Mouse (Mus musculus) cerebellum, postnatal 10 days (tissue): ENCODE data around the gene Olfr521.
A peak's percentile ranks its signal among the peaks of the same experiment; 100 is the strongest.
"Not testable (repeated sequence)": the region's sequence is repeated elsewhere in the genome, so short reads cannot be mapped to it uniquely, and the experiment has no call there.

ENCODE experiments used
- DNase-seq, 2 experiments: peaks; one replicate each; pipeline ENCODE4 v3.0.0; 2021; ENCODE audit warnings: mixed read lengths in 2 of 2

The Olfr521 gene

DNA sequence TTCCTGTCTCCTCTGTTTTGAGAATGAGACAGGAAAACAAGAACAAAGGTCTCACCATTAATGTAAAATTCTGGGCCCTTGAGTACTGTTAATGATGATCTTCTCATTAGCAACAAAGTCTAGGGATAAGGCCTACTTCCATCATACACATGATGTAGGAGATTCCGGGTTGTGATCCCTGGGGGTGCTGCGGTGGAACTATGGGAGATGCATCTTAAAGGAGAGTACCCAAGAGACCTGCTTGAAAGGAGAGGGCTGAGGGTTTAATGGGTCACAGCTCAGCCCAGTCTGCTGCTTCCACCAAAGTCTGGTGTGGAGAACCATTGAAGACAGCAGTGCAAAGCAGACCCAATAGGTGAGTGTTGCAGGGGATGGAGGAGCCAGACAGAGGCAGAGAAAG is at the start of gene Olfr521:
Olfr521 (plus strand) TSS at position 301 of the 400 bp plus-strand sequence.
- DNase-seq = no peak

- no peak for DNase-seq
Measured at GRCm38 (mm10) chr7:99716536-99716935, 46.8 kb upstream of the Olfr521 start.

GRCm38 (mm10) chr7:99729973-99730372 is 33.3 kb upstream of the Olfr521 start, which contains the start of gene Olfr520:
TSS of gene Olfr520 (plus strand) at chr7:99730273.
- DNase-seq = no peak

DNA sequence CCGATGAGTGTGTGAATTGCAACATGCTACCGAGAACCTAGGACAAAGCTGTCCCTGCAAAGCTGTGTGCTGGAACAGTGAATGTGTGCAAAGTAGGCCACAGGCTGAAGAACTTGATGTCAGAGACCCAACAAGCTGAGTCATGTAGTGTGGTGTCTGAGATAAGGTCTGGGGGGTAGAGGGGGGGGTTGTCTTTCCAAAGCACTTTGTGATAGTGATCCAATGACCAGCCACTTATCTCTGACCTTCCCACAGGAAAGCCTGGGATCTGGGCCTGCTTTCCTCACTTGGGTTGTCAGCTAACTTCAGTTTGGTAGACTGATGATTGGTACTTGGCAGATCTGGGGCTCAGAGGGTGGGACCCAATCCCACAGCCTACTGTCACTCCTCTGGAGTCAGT is 28.7 kb upstream of the Olfr521 start:
- DNase-seq = no peak

DNA sequence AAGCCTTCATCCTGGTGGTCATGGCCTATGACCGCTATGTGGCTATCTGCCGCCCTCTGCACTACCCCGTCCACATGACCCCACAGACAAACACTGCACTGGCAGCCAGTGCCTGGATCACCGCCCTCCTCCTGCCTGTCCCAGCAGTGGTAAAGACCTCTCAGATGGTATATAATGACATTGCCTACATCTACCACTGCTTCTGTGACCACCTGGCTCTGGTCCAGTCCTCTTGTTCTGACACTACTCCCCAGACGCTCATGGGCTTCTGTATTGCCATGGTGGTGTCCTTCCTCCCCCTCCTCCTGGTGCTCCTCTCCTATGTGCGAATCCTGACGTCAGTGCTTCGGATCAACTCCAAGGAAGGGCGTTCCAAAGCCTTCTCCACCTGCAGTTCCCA is 27.8 kb upstream of the Olfr521 start:
- DNase-seq = not testable (repeated sequence)

DNA sequence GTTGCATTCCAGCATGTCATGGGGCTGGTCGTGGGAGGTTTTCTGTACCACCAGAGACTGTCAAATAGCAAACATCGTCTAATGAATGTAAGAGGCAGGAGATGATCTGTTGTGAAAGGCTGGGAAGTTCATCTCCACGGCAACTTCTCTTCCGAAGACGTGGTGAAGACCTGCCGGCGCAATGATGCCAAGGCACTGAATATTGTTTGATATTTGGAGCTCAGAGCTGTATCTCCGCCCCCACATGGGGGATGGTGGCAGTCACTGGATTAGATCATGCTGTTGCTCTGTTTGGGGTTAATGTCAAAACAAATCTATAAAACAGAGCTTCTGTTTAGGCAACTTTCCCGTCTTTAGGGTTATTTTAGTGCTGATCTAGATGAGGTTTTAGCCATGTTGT is 24.0 kb upstream of the Olfr521 start:
- no peak for DNase-seq

DNA sequence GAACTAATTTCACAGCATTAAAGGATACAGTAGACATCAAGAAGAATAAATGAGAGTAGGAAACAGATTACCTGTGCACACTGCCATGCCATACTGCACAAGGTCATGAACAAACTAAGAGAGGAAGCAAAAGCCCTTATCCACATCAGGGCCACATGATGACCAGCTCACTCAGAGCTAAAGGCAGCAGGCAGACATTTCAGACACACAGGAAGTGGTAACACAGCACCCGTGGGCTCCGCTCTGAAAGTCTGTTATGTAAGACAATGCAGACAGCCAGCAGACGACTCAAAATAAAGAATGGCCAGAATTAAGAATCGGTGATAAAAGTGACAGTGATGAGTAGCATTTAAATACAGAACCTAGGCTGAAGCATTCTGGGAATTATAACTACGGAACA is 18.1 kb downstream of the Olfr521 start:
- no peak for DNase-seq

- DNase-seq = no peak
Measured at GRCm38 (mm10) chr7:99781916-99782315, 18.6 kb downstream of the Olfr521 start.

- no peak for DNase-seq
Measured at GRCm38 (mm10) chr7:99783421-99783820, 20.1 kb downstream of the Olfr521 start.

GRCm38 (mm10) chr7:99785553-99785952 is 22.2 kb downstream of the Olfr521 start:
- DNase-seq = no peak

DNA sequence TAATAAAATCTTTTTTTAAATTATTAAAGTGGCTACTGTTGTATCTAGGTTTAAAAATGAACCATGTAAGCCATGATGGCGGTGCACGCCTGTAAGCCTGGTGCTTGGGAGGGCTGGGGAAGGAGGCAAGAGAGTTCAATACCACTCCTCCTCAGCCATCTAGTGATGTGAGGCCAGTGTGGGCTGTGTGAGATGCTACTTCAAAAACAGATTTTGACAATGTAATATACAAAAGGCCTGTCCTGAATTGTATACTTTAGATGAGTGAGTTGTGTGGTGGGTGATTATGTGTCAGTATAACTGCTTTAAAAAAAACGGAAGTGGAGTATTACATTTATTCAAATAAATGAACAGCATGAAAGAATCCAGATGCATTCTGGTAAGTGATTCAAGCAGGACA is 23.5 kb downstream of the Olfr521 start:
- no peak for DNase-seq

- DNase-seq = no peak
Measured at GRCm38 (mm10) chr7:99787935-99788334, 24.6 kb downstream of the Olfr521 start.

DNA sequence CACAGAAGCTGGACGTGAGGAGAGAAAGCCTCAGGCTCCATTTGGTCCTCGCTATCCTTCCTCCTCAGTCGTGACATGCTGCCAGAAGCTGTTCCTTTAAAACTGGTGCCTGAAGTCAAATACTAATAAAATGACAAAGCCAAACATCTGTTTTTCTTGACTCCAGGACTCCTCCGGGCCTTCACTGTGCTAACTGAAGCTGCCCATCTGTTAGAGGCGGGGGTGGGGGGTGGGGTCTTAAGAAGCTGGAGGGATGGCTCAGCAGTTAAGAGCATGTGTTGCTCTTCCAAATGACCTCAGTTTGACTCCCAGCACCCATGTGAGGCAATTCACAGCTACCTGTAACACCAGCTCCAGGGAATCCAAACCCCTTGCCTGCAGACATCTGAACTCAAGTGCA is 25.3 kb downstream of the Olfr521 start:
- no peak for DNase-seq

DNA sequence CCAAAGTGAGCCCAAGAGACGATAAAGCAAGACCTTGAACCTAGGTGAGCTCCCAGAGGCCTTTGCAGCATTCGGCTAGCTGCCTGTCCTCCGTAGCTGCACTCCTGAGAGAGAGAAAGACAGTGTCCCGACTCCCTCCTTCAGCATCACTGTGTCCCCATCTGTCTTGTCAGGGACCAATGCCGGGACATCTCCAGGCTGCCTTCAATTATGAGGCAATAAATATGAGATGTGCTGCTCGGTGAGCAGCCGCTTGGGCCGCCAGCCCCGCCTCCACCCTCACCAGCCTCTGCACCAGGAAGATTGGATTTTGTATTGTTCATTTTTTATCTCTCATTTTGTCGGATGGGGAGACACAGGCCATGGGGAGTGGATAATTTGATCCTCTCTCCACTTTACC is 27.5 kb downstream of the Olfr521 start:
- DNase-seq = no peak

DNA sequence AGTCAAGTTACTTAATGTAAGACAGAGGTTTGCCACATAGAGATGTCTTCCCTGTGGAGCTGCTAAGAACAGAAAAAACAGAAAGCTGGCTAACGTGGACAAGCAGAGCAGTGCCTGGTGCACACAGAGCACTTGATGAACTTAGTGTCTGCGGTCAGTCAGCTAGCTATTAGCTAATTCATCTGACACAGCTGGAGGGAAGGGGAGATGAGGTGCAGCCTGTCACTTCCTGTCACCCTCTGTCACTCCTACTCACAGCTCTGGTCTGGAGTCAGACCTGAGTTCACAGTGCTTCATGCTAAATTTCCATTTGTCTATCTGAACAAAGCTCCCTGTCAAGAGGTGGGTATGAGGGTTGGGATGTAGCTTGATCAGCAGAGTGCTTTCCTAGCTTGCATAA is 30.8 kb downstream of the Olfr521 start:
- no peak for DNase-seq

DNA sequence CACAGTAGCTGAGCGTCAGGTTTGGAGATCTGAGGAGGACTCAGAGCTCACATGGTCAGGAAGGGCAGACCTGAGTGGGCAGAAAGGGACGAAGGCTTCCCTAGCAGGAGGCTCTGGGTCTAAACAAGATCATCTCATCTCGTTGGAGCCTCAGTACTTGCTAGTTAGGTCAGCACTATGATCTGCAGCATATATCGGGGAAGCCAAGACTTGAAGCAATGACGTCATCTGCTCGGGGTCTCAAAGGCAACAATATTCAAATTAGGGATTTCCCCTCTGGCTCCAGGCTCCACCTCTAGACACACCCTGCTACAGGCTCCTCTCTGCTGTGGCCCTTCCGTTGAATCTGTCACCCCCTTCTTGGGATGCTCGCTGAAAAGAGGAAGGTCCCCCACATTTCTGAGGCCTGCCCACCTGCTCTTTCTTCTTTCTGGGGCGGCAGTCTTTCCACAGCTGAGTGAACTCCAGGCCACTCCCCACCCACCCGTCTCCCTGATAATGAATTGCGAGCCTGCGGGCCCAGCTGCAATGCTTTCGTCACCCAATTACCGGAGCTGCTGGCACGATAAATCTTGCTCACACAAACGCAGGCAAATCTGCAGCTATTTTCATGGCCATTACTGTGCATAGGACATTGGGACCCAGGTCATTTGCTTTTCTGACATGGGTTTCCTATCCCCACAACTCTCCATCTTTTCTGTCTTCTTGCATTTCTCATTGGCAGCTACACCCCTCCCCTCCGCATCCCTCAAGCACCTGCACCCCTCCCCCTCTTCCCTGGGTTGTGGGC is 32.1 kb downstream of the Olfr521 start:
- peak; percentile 47 to 48 for DNase-seq

GRCm38 (mm10) chr7:99796471-99796870 is 33.2 kb downstream of the Olfr521 start:
- DNase-seq = no peak

DNA sequence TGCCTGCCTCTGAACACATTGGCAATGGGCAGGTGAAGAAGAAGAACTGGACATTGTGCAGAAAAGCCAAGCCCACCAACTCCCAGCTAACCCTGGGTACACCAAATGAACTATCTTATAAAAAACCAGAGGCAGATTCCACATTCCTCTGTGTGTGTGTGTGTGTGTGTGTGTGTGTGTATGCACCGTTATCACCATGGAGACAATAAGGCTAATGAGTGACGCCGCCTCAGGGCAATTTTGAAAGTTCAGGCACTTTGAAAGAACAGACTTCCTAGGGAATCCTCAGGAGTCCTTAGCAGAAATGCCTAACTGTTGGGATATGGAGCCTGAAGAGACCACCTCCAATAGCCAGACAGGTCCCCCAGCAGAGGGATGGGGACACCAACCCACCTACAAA is 34.0 kb downstream of the Olfr521 start:
- DNase-seq = no peak

DNA sequence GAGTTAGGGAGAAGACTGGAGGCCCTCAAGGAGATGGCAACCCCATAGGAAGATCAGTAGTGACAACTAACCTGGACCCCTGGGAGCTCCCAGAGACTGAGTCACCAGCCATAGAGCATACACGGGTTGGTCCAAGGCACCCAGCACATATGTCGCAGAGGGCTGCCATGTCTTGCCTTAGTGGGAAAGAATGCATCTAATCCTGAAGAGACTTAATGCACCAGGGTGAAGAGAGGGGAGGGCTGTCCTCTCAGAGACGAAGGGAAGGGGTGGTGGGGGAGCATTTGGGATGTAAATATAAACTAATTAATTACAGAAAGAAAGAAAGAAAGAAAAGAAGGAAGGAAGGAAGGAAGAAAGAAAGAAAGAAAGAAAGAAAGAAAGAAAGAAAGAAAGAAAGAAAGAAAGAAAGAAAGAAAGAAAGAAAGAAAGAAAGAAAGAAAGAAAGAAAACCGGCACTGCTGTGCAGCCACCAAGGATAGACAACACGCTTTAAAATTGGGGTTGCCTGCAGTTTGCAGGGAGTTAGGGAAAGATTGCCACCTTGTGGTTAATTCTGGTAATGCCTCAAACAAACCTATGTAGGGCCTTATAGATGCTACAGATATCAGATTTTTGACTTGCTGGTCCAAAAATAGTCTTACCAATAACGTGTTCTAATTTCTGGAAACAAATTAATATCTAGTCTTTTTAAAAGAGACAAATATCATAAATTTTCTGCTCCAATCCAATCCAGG is 34.8 kb downstream of the Olfr521 start:
- DNase-seq = peak; percentile 86 to 94

- DNase-seq = no peak
Measured at GRCm38 (mm10) chr7:99799118-99799517, 35.8 kb downstream of the Olfr521 start.

DNA sequence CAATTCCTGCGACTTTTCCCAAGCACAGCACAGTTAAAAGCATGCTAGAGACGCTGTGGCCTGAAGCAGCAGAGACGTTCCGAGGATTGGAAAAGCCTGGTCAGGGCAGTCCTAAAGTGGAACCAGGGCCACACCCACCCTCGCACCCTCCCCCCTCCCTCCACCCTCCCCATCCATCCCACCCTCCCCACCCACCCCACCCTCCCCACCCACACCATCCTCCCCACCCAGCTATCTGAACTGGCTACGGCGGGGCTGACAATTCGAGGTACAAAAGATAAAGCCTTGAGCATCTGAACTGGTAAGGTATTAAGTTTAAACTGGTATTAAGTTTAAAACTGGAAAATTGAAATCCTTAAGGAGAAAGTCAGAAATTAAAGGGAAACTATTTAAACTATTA is 40.2 kb downstream of the Olfr521 start:
- no peak for DNase-seq

DNA sequence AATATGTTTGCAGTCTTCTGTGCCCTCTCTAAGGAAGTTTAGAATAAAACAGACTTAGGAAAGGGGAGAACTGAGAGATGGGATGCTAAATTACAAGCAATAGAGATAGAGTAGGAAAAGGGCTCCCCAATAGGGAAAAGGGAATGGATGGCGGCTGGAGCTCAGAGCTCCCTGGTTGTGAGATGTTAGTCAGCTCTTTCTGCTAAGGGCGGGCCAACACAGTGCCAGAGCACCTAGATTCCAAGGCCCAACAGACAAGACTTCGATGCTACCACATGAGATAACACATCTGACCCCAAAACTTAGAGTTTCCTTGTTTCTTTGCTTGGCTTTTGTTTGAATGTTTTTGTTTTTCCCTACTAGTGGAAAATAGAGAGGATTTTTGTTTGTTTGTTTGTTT is 40.7 kb downstream of the Olfr521 start:
- DNase-seq = not testable (repeated sequence)

DNA sequence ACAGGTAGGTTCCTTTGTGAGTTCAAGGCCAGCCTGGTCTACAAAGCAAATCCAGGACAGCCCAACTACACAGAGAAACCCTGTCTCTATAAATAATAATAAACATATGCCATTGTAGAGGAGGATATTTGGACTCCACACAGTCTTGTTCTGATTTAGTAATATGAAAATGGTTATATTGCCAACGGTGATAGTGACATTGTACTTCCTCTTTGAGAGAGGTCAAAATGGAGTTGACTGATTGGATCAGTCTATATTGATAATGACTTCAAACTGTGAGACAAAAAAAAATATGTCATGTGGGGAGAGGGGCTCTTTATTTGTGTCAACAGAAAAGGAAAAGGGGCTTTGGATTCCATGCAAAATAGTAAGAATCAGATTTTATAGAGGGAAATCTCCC is 42.0 kb downstream of the Olfr521 start:
- no peak for DNase-seq

DNA sequence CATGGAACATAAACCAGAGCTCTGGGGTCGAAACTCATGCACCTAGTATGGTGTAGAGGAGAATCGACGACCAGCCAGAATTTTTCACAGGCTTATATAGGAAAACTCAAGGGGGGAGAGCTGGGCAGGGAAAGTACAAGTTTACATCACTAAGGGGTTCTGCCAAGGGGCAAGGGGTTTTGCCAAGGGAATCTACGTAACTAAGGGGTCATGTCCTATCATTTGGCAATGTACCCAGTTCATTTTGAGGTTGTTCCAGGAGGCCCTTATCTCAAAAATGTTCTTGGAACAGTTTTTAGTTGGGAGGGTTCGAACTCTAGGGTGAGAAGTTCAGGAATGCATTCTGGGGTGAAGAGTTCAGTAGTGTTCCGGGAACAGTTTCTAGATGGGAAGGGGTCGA is 43.7 kb downstream of the Olfr521 start:
- DNase-seq = not testable (repeated sequence)
